Mouse (Mus musculus): ENCODE data around the gene Cdc6.

DNA sequence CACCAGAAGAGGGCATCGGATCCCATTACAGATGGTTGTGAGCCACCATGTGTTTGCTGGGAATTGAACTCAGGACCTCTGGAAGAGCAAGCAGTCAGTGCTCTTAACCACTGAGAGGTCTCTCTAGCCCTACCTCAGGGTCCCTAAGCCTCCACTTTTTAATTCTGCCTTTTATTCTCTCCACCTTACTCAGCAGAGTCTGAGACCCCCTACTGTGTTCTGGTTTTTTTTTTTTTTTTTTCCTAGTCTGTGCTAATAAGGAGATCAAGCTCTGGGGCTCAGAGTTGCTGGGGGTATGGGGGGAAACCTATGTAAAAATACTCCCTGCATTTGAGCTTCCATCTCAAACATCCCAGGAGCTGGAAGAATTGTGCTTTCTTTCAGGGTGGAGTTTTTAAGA lies 44.5 kb downstream of the Cdc6 start:
- TF ChIP-seq POLR2A (IDR thresholded peaks at IDR 0.05; ENCODE audit: insufficient read depth, low read depth, low read length), result no peak
- TF ChIP-seq CTCF (IDR thresholded peaks at IDR 0.05), result no peak

Data from heart, adult 2 months (tissue).